Mouse (Mus musculus) right cerebral cortex, postnatal 25 days (tissue): Measurements from ENCODE around the gene Zfp326.

ENCODE experiments used
- DNase-seq: peaks from one replicate; pipeline ENCODE4 v3.0.0; 2022

Gene Zfp326

GRCm38 (mm10) chr5:105867841-105868447, 8.4 kb upstream of the Zfp326 start:
- DNase-seq: no peak

DNA sequence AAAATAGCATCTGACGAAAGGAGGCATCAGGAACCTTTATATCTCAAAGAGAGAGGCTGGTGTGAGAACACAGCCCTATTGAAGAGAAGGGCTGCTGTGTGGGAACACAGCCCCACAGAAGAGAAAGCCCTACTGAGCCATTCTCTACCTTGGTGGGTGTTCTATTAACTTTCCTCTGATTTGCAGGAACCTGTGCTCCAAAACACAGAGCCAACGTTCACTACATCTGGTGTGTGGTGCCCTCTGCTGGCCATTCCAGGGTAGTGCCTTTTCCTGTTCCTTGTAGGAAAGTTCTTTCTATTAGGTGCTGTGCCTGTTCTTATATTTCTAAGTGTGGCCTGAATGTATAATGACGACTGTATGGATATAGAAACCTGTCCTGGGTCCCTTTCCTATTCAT, 7.8 kb upstream of the Zfp326 start:
- DNase-seq: peak; percentile 69

DNA sequence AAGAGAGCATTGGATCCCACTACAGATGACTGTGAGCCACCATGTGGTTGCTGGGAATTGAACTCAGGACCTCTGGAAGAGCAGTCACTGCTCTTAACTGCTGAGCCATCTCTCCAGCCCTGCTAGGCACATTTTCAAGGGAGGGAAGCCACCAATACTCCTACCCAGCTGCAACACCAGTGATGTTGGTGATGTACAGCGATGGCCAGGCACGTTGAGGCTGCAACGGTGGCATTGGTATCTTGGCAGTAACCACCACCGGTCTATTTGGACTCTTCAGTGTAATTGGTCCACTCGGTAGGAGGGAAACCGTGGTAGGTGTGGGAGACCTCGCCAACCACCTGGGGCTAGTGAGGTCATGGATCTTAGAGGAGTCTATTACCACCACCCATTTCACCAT, 6.6 kb upstream of the Zfp326 start:
- no peak for DNase-seq

DNA sequence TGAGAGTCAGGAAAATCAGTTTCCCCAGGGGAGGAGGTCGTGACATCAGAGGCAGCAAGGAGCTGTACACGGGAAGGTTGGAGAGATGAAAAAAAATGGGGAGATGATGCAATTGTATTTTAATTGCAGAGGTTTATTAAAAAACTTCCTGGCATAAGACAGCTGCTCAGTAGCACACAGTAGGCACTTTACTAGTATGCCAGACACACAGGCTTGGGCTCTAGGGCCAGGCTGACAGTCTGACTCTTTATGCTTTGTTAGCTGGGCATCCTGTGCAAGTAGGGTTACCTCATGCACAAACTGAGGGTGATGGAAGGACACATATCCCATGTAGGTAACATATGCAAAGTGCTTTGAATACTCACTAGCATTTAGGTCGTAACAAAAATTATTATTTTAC, 5.2 kb upstream of the Zfp326 start:
- no peak for DNase-seq

- no peak for DNase-seq
These were observed 4.2 kb upstream of the Zfp326 start for GRCm38 (mm10) chr5:105872176-105872575.

- no peak for DNase-seq
These were observed 3.4 kb upstream of the Zfp326 start for GRCm38 (mm10) chr5:105872916-105873315.

DNA sequence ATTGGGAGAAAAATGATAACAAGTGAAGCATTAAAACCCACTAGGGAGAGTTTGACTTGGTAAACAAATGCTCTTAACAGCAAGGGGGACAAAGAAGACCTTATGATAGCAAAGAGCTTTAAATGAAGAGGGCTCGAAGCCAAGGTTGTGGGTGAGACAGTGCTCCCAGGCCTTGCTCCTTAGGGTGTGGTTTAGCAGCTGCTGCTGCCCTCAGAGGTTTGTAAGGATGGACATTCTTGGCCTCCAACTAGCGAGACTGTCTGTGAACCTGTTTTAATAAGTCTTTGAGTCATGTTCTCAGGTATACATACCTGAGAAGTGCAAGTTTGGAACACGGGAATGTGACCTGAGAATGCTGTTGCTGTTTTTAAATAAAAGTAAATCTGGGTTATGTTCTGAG, 2.6 kb upstream of the Zfp326 start:
- DNase-seq: no peak

- DNase-seq: no peak
These were observed 1.9 kb upstream of the Zfp326 start for GRCm38 (mm10) chr5:105874476-105874875.

DNA sequence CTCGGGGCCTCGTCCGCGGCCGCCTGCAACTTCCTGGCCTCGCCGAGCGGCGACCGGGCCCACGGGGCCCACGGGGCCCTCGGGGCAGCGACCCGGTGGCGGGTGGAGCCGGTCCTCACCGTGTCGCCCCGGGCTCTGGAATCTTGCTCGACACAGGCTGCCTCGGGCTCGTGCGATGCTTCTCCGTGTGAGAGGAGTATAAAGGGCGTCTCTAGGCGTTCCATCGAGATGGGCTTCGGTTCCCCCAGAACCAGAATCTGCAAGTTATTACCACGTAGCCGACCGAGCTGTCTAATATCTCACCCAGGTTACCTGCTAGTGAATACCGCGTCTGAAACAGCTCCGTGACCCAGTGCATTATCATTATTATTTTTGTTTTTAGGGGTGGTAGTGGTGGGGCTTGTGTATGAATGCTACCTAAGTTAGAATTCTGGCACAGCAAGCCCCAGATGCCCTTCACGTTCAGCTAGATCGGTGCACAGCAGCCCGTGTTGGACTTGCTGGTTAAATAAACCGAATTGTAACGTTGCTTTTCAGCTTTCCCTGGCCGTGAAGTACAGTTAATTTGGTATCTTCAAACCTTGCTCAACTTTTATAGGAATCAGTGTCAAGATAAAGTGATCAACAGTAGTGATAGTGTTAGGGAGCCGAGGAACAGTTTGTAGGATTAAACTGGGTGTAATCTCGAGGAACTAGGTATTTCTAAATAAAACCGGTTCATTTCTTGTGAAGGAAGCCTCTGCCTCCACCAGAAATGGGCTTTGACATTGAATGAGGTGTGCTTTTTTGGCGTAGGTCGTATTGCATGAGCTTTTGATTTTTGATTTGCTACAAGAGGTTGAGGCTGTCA, 785 bp downstream of the Zfp326 start:
- DNase-seq: peak; percentile 45

GRCm38 (mm10) chr5:105887317-105887716, 11.0 kb downstream of the Zfp326 start:
- DNase-seq: no peak

GRCm38 (mm10) chr5:105898161-105898560, 21.8 kb downstream of the Zfp326 start:
- DNase-seq: no peak

DNA sequence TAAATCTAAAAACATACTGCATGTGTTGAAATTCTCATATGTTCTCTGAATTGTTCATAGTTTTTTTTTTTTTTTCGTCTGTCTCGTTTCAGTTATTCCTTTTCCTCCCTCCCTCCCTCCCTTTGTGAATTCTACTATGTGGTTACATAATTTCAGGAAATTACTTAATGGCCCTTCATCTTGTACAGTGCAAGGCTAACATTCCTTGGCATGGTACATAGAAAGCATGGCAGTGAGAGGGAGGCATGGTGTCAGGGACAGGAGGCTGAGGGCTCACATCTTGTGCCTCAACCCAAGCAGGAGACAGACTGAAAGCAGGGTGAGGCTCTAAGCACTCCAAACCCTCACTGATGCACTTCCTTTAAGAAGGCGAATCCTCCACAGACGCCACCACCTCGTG, 32.8 kb downstream of the Zfp326 start:
- DNase-seq: no peak

DNA sequence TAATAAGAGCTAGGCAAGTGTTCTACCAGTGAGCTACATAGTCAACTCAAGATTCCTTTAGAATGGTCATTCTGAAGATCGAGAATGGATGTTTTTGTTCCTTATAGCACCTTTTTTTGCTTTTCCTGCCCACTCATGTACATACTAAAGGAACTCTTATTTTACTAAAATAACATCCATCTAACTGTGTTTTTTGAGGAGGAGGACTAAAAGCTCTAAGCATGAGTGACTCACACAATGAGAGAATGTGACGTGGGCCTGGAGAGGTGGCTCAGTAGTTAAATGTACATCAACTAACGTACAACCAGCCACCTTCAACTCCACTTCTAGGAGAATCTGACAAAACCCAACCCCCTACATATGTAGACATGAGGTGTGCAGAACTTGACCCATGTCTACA, 33.3 kb downstream of the Zfp326 start:
- DNase-seq: no peak

- DNase-seq: no peak
These were observed 35.1 kb downstream of the Zfp326 start for GRCm38 (mm10) chr5:105911498-105911897.

GRCm38 (mm10) chr5:105917398-105917797, 41.0 kb downstream of the Zfp326 start:
- DNase-seq: no peak

DNA sequence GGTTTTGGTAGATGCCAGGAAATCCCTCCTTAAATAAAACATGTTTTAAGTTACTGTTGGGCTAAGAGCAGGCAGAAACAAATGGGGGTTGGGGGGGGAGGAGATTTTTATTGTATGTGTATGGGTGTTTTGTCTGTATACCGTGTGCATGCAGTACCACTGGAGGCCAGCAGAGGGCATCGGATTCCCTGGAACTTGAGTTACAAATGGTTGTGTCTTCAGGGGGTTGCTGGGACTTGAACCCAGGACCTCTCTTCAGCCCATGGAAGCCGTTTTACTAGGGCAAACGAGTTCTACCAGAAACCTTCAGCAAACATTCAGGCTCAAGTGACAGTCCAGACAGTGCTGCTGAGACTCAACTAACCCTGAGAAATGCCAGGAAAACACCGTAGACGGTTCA, 41.9 kb downstream of the Zfp326 start:
- no peak for DNase-seq

DNA sequence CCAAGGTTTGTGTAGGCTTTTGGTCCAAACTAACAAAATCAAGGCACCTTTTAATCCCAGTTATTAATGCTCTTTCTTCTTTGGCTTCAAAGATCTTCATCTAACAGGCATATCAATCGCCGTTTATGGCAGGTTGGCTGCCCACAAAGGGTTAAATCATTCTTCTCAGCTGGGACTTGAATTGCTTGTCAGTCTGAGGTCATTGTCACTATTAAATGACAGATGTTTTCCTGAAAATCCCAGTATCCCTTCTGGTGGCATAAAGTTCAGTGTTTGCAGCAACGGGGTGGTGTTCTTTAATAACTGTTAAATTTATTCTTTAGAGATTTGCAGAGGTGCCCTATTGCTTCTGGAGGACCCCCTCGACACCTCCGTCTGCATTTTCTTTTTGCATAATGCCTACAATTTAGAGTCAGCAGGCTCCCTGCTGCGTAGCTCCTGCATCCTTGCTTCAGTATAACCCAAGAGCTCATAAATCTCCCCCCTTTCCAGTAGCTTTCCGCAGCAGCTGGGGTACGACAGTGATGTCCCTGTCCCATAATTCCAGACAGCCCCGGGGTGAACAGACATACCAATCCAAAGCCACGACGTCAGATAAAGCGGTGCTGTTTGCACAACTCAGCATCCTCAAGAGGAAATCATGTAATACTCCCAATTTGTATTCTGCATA, 46.6 kb downstream of the Zfp326 start:
- DNase-seq: no peak

DNA sequence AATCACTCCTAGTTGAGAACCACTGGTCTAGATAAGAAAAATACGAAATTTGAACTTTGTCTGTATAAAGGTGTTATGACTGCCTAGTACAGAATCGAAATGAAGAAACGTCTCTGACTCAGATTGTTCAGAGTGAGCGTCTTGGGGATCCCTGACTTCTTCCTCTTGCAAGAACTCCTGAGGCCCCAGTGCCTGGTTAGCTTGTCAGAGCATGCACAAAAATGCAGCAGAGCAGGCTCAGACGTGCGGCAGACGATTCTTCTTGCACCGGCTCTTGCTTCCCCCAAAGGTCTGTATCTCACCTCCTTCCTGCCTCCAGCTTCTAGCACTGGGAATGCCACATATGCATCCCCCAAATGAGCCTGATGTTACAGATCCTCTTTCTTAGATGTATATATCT, 48.0 kb downstream of the Zfp326 start:
- DNase-seq: no peak

- DNase-seq: no peak
These were observed 49.3 kb downstream of the Zfp326 start for GRCm38 (mm10) chr5:105925568-105926255.

- no peak for DNase-seq
These were observed 53.9 kb downstream of the Zfp326 start for GRCm38 (mm10) chr5:105930282-105930681.

DNA sequence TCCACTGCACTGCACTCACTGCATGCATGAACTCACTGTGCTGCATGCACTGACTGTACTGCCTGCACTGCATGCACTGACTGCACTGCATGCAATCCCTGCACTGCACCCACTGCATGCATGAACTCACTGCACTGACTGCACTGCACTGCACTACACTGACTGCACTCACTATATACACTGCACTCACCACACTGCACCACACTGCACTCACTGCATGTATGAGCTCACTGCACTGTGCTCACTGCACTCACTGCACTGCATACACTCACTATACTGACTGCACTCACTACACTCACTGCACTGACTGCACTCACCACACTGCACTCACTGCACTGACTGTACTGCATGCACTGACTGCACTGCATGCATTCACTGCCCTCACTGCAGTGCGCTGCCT, 56.0 kb downstream of the Zfp326 start:
- DNase-seq: no peak

- DNase-seq: no peak
These were observed 65.6 kb downstream of the Zfp326 start for GRCm38 (mm10) chr5:105941951-105942350.
